Mouse (Mus musculus): ENCODE measurements around the gene Rps21. TPM values are rescaled to one million over a fixed set of nuclear protein-coding genes. Genes with fewer than 3 reads are reported as not detected.
A peak's percentile ranks its signal among the peaks of the same experiment; 100 is the strongest.

The Rps21 gene
- polyA plus RNA-seq, 1 experiment from 2014 or later: 526 TPM

GRCm38 (mm10) chr2:180271804-180272395 lies 14.7 kb downstream of the Rps21 start:
- H3K4me1 ChIP-seq (replicated peaks; ENCODE audit: control insufficient read depth, insufficient read depth, low read length): peaks cover 27% of the 10 kb centered on the region
- peak overlapping the region; percentile 80 for H3K4me2 ChIP-seq (ENCODE audit: low read depth, low read length)
- H3K27me3 ChIP-seq (ENCODE audit: control insufficient read depth, insufficient read depth, low read depth, low read length): no peaks in the 10 kb centered on the region
- peak overlapping the region; percentile 83 for H3K4me3 ChIP-seq (ENCODE audit: low read length)
- H3K9ac ChIP-seq (ENCODE audit: low read length): peak overlapping the region; percentile 91
- H3K27ac ChIP-seq (ENCODE audit: low read length): no peak overlapping the region
- H3K36me3 ChIP-seq (ENCODE audit: control insufficient read depth, insufficient read depth, low read length): peaks cover 2% of the 10 kb centered on the region; the same call in 1 of the 2 replicates
- no peaks in the 10 kb centered on the region for H3K9me3 ChIP-seq (ENCODE audit: control insufficient read depth, low read length)
- WGBS: 53% methylated on average over 5 of the region's 5 CpGs
- no peak for ATAC-seq (ENCODE audit: low read depth)

- Histone ChIP-seq H3K27me3 (ENCODE audit: control insufficient read depth, insufficient read depth, low read depth, low read length) (no peaks in the 10 kb centered on the region), H3K9me3 (ENCODE audit: control insufficient read depth, low read length) (no peaks in the 10 kb centered on the region), H3K9ac (ENCODE audit: low read length) (peak overlapping the region; percentile 91), H3K4me2 (ENCODE audit: low read depth, low read length) (peak overlapping the region; percentile 80), H3K4me3 (ENCODE audit: low read length) (peak overlapping the region; percentile 83), H3K27ac (ENCODE audit: low read length) (peak overlapping the region; percentile 36), H3K4me1 (replicated peaks; ENCODE audit: control insufficient read depth, insufficient read depth, low read length) (peaks cover 34% of the 10 kb centered on the region), H3K36me3 (ENCODE audit: control insufficient read depth, insufficient read depth, low read length) (no peaks in the 10 kb centered on the region)
- WGBS: under 1% methylated on average over 22 of the region's 37 CpGs
- peak; percentile 15 for ATAC-seq (ENCODE audit: low read depth)
Measured at GRCm38 (mm10) chr2:180272884-180273321, 15.7 kb downstream of the Rps21 start.

DNA sequence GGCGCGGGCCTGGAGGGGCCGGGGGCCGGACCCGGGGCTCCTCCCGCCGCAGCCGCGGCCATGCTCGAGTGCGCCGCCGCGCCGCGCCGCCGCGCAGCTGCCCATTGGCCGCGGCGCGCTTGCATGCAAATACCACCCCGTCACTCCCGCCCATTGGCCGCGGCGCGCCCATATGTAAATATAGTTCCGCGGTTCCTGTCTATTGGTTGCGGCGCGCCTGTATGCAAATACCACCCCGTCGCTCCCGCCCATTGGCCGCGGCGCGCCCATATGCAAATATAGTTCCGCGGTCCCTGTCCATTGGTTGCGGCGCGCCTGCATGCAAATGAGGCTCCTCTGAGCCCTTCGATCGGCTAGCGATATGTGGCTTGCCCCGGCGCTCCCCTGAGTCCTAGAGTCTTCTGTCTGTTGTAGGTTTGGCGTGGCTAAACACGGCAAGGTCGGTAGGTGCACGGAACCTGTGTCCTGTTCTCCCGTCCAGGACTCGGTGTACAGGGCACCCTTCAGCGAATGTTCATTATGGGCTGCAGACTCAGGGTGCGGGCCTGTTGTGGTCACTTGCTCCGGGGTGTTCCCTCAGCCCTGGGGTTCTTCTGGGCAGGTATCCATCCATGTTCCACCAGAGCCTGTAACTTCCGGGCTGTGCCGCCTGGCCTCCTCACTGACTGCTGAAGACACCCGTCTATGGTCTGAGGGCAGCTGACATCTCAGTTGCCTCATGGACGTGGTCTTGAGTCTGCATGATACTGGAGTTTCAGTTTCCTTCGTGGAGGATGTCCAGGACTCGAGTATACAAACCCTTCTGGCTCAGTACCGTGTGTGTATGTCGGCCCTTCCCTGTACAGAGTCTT lies 16.4 kb downstream of the Rps21 start, which contains the start of gene Cables2:
Gene Cables2, minus strand, starts transcription at position 103 of the 851 bp plus-strand sequence.
- Histone ChIP-seq H3K4me2 (ENCODE audit: low read depth, low read length) (peak within 1 kb of the TSS; percentile 80), H3K27me3 (ENCODE audit: control insufficient read depth, insufficient read depth, low read depth, low read length) (no peaks in the 10 kb centered on the region), H3K9ac (ENCODE audit: low read length) (peak within 1 kb of the TSS; percentile 91), H3K27ac (ENCODE audit: low read length) (peak within 1 kb of the TSS; percentile 36), H3K4me3 (ENCODE audit: low read length) (peak within 1 kb of the TSS; percentile 83), H3K36me3 (ENCODE audit: control insufficient read depth, insufficient read depth, low read length) (no peaks in the 10 kb centered on the region), H3K9me3 (ENCODE audit: control insufficient read depth, low read length) (no peaks in the 10 kb centered on the region), H3K4me1 (replicated peaks; ENCODE audit: control insufficient read depth, insufficient read depth, low read length) (peaks cover 34% of the 10 kb centered on the region)
- 5% methylated on average over 51 of the region's 68 CpGs for WGBS
- peak; percentile 91 for ATAC-seq (ENCODE audit: low read depth)

- H3K9ac ChIP-seq (ENCODE audit: low read length): no peak overlapping the region
- 79% methylated on average over 2 of the region's 2 CpGs for WGBS
- H3K27me3 ChIP-seq (ENCODE audit: control insufficient read depth, insufficient read depth, low read depth, low read length): no peaks in the 10 kb centered on the region
- no peak overlapping the region for H3K4me3 ChIP-seq (ENCODE audit: low read length)
- no peak for ATAC-seq (ENCODE audit: low read depth)
- no peaks in the 10 kb centered on the region for H3K36me3 ChIP-seq (ENCODE audit: control insufficient read depth, insufficient read depth, low read length)
- H3K4me2 ChIP-seq (ENCODE audit: low read depth, low read length): no peak overlapping the region
- H3K27ac ChIP-seq (ENCODE audit: low read length): no peak overlapping the region
- H3K4me1 ChIP-seq (replicated peaks; ENCODE audit: control insufficient read depth, insufficient read depth, low read length): peaks cover 34% of the 10 kb centered on the region
- no peaks in the 10 kb centered on the region for H3K9me3 ChIP-seq (ENCODE audit: control insufficient read depth, low read length)
Measured at GRCm38 (mm10) chr2:180274523-180274922, 17.3 kb downstream of the Rps21 start.

DNA sequence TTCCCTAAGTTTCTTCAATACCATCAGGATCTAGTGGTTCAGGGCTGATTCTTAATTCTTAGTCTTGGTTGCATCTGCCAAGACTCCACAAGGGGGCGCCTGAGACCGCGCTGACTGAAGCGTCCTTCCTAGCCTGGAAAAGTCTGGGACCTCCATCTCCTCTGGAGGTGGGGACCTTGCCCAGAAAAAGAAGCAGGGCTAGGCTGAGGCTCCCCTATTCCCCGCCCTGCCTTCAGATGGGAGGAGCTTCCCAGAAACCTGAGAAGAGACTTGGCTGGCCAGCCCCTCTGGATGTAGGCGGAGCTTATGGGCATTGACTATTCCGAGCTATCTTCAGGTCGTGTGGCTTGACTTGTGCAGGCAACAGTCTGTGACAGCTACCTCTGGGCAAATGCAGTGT lies 18.7 kb downstream of the Rps21 start:
- H3K4me1 ChIP-seq (replicated peaks; ENCODE audit: control insufficient read depth, insufficient read depth, low read length): peaks cover 32% of the 10 kb centered on the region
- peak; percentile 74 for ATAC-seq (ENCODE audit: low read depth)
- H3K9ac ChIP-seq (ENCODE audit: low read length): 0 out of 2 replicates have a peak overlapping the region, but pooled peaks have one; percentile 29
- H3K36me3 ChIP-seq (ENCODE audit: control insufficient read depth, insufficient read depth, low read length): no peaks in the 10 kb centered on the region
- peak overlapping the region; percentile 40 for H3K4me2 ChIP-seq (ENCODE audit: low read depth, low read length)
- under 1% methylated on average over 8 of the region's 8 CpGs for WGBS
- peak overlapping the region; percentile 82 for H3K27ac ChIP-seq (ENCODE audit: low read length)
- H3K27me3 ChIP-seq (ENCODE audit: control insufficient read depth, insufficient read depth, low read depth, low read length): no peaks in the 10 kb centered on the region
- H3K9me3 ChIP-seq (ENCODE audit: control insufficient read depth, low read length): no peaks in the 10 kb centered on the region
- H3K4me3 ChIP-seq (ENCODE audit: low read length): peak overlapping the region; percentile 9; the same call in 1 of the 2 replicates

DNA sequence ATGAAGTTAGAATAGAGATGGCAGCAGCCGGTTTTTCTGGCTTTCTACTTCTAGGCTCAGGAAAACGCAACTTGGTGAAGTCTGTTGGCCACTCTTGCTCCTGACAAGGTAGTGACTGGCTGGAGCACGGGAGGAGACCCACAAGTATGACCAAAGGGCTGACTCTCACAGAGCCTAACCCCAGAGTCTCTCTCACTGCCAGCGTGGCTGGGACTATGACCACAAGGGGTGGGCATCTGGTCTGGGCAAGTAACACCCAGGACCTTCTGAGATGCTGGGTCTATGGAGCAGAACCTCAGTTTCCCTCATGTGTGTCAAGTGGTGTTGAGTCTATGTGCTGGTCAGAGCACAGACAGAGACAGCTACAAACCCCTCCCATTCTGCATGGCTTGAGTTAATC lies 19.2 kb downstream of the Rps21 start:
- whole genome bisulfite sequencing: 25% methylated on average over 4 of the region's 4 CpGs

DNA sequence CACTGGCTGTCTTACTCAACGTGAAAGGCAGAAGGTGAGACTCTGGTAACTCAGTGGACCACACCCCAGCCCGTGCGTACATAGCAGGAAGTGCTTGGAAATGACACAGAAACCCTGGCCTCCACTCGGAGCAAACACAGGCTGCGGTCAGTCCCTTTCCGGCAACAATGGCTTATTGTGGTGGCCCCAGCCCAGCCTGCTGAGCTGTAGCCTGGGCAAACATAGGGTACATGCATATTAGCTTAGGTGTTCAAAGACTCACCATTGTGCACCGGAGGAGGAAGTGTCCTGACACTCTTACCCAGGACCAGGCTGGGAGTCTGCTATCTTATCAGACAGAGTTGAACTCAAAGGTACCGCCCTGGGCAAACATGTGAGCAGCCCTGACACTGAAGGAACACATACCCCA lies 19.7 kb downstream of the Rps21 start:
- Histone ChIP-seq H3K27ac (ENCODE audit: low read length) (peak overlapping the region; percentile 82), H3K4me2 (ENCODE audit: low read depth, low read length) (no peak overlapping the region), H3K9me3 (ENCODE audit: control insufficient read depth, low read length) (no peaks in the 10 kb centered on the region), H3K4me1 (replicated peaks; ENCODE audit: control insufficient read depth, insufficient read depth, low read length) (peaks cover 31% of the 10 kb centered on the region), H3K4me3 (ENCODE audit: low read length) (no peak overlapping the region), H3K27me3 (ENCODE audit: control insufficient read depth, insufficient read depth, low read depth, low read length) (no peaks in the 10 kb centered on the region), H3K36me3 (ENCODE audit: control insufficient read depth, insufficient read depth, low read length) (no peaks in the 10 kb centered on the region), H3K9ac (ENCODE audit: low read length) (peak overlapping the region; percentile 35)
- no peak for ATAC-seq (ENCODE audit: low read depth)
- 34% methylated on average over 8 of the region's 8 CpGs for WGBS

More for the DNA sequence above, 19.2 kb downstream of the Rps21 start:
- Histone ChIP-seq H3K9ac (ENCODE audit: low read length) (peak overlapping the region; percentile 29; the same call in 1 of the 2 replicates), H3K9me3 (ENCODE audit: control insufficient read depth, low read length) (no peaks in the 10 kb centered on the region), H3K4me2 (ENCODE audit: low read depth, low read length) (peak overlapping the region; percentile 40), H3K4me1 (replicated peaks; ENCODE audit: control insufficient read depth, insufficient read depth, low read length) (peaks cover 32% of the 10 kb centered on the region), H3K36me3 (ENCODE audit: control insufficient read depth, insufficient read depth, low read length) (no peaks in the 10 kb centered on the region), H3K27ac (ENCODE audit: low read length) (peak overlapping the region; percentile 82), H3K27me3 (ENCODE audit: control insufficient read depth, insufficient read depth, low read depth, low read length) (no peaks in the 10 kb centered on the region), H3K4me3 (ENCODE audit: low read length) (no peak overlapping the region)
- no peak for ATAC-seq (ENCODE audit: low read depth)

GRCm38 (mm10) chr2:180277773-180278320 lies 20.7 kb downstream of the Rps21 start:
- Histone ChIP-seq H3K9me3 (ENCODE audit: control insufficient read depth, low read length) (no peaks in the 10 kb centered on the region), H3K9ac (ENCODE audit: low read length) (no peak overlapping the region), H3K36me3 (ENCODE audit: control insufficient read depth, insufficient read depth, low read length) (no peaks in the 10 kb centered on the region), H3K4me3 (ENCODE audit: low read length) (no peak overlapping the region), H3K4me2 (ENCODE audit: low read depth, low read length) (no peak overlapping the region), H3K27me3 (ENCODE audit: control insufficient read depth, insufficient read depth, low read depth, low read length) (no peaks in the 10 kb centered on the region), H3K4me1 (replicated peaks; ENCODE audit: control insufficient read depth, insufficient read depth, low read length) (peaks cover 22% of the 10 kb centered on the region), H3K27ac (ENCODE audit: low read length) (peak overlapping the region; percentile 82; the same call in 1 of the 2 replicates)
- 54% methylated on average over 8 of the region's 8 CpGs for WGBS
- no peak for ATAC-seq (ENCODE audit: low read depth)

DNA sequence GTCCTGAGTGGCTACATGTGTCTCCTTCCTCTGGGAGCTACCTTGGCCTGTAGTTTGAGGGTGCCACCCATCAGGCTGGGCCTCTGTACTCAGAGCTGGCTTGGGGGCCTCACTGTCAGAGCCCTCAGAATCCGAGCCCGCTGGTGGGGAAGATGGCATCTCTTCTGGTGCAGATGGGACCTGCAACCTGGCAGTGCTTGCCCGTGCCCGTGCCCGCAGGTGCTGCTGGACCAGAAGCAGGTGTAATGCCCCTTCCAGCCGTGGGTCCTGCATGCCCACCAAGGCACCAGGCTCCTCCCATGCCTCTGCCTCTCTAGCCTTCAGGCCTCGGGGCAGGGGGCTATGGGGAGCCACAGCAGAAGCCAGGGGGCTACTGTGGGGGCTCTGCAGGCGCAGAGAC lies 22.1 kb downstream of the Rps21 start:
- Histone ChIP-seq H3K4me2 (ENCODE audit: low read depth, low read length) (no peak overlapping the region), H3K4me3 (ENCODE audit: low read length) (no peak overlapping the region), H3K9ac (ENCODE audit: low read length) (no peak overlapping the region), H3K9me3 (ENCODE audit: control insufficient read depth, low read length) (no peaks in the 10 kb centered on the region), H3K27me3 (ENCODE audit: control insufficient read depth, insufficient read depth, low read depth, low read length) (no peaks in the 10 kb centered on the region), H3K36me3 (ENCODE audit: control insufficient read depth, insufficient read depth, low read length) (no peaks in the 10 kb centered on the region), H3K4me1 (replicated peaks; ENCODE audit: control insufficient read depth, insufficient read depth, low read length) (peaks cover 18% of the 10 kb centered on the region), H3K27ac (ENCODE audit: low read length) (no peak overlapping the region)
- 83% methylated on average over 8 of the region's 8 CpGs for WGBS
- no peak for ATAC-seq (ENCODE audit: low read depth)

Measured in lung, embryonic 16.5 days (tissue).